Mouse (Mus musculus): ENCODE data around the gene Rpl7l1.
"Not testable (repeated sequence)": the region's sequence is repeated elsewhere in the genome, so short reads cannot be mapped to it uniquely, and the experiment has no call there.

The Rpl7l1 gene

GRCm38 (mm10) chr17:46774131-46774472 lies 8.4 kb downstream of the Rpl7l1 start:
- no peak for DNase-seq

- DNase-seq, result no peak
Measured at GRCm38 (mm10) chr17:46773278-46774130, 9.0 kb downstream of the Rpl7l1 start.

- DNase-seq, result peak; percentile 80
Measured at GRCm38 (mm10) chr17:46772404-46773277, 9.8 kb downstream of the Rpl7l1 start, which contains the start of gene 2310039H08Rik. Gene 2310039H08Rik (plus strand): TSS chr17:46772635.

DNA sequence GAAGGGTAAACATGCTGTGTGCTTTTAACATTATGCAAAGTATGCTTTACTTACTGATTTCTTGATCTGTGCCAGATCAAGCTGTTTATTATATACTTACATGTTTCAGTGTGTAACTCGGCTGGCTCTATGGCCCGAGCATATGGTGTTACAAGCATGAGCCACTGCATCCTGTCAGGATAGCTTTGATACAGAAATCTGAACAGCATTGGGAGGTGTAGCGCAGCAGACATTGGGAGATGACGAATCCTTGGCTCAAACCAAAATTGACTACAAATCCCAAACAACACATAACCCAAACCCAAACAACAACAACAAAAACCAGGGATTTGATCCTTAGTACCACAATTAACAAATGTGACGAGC lies 10.5 kb downstream of the Rpl7l1 start:
- no peak for DNase-seq

DNA sequence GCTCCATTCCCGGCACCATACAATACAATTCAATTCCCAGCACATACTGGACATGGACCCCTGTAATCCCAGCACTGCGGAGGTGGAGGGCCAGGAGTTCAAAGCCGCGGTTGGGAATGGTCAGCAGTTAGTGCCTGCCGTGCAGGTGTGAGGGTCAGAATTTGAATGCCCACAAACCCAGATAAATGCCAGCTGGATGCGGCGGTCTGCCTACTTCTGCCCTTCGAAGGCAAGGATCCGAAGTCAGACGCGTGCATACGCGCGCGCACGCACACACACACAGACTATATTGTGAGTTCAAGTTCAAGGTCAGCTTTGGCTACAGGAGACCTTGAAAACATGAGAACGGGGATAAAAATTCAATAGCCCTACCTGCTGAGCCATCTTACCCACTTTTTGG lies 10.9 kb downstream of the Rpl7l1 start:
- peak; percentile 33 for DNase-seq

DNA sequence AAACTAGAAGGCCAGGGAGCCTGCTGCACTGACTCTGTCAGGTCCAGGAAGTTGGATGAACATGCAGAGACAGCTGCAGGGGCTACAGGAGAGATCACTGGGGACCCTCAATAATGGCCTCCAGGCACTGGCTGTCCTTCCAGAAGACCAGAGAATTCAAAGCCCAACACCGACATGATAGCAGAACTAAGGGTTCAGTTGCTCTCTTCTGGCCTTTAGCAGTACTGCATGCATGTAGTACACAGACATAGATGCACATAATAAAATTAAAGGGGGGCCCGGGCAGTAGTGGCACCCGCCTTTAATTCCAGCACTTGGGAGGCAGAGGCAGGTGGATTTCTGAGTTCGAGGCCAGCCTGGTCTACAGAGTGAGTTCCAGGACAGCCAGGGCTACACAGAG lies 11.4 kb downstream of the Rpl7l1 start:
- no peak for DNase-seq

- no peak for DNase-seq
Measured at GRCm38 (mm10) chr17:46770546-46770945, 11.9 kb downstream of the Rpl7l1 start.

DNA sequence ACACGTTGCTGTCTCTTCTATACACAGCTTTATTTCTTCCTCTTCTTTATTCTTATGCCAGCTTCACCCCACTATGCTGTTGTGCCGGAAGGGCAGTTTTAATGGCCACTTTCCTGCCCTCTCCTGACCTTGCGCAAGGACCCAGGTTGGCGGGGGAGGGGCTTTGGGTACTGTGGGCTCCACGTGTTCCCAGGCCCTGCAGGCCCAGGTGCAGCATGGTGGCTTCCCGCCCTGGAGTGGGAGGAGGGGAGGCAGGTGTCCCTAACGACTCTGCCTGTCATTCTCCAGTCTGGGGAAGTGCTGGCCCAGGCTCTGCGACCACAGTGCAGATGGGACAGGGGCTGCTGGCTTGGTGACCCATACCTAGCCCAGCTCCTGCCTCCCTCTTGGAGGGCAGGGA lies 14.6 kb downstream of the Rpl7l1 start:
- no peak for DNase-seq

DNA sequence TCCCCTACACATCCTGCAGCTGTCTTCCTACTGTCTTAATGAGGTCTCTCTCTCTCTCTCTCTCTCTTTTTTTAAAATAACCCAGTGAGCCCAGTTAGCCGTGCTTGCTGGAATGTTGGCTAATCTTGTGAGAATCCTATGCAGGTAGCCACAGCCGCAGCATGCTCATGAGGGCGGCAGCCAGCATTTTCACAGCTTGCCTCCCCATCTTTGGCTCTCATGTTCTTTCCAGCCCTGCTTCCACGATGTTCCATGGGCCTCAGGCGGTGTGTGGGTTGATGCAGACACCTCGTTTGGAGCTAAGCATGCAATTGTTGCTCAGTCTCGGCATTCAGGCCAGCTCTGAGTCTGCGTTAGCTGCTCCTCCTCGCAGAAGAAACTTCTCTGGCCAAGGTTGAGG lies 17.6 kb downstream of the Rpl7l1 start:
- DNase-seq, result not testable (repeated sequence)

GRCm38 (mm10) chr17:46763544-46763943 lies 18.9 kb downstream of the Rpl7l1 start, which contains the start of gene Ptcra:
Gene Ptcra (minus strand): TSS chr17:46763712.
- no peak for DNase-seq

- DNase-seq, result no peak
Measured at GRCm38 (mm10) chr17:46758753-46759152, 23.7 kb downstream of the Rpl7l1 start.

GRCm38 (mm10) chr17:46751794-46752556 lies 30.5 kb downstream of the Rpl7l1 start, which contains the start of gene Cnpy3:
Gene Cnpy3 (minus strand): TSS chr17:46752214.
- peak; percentile 96 for DNase-seq

DNA sequence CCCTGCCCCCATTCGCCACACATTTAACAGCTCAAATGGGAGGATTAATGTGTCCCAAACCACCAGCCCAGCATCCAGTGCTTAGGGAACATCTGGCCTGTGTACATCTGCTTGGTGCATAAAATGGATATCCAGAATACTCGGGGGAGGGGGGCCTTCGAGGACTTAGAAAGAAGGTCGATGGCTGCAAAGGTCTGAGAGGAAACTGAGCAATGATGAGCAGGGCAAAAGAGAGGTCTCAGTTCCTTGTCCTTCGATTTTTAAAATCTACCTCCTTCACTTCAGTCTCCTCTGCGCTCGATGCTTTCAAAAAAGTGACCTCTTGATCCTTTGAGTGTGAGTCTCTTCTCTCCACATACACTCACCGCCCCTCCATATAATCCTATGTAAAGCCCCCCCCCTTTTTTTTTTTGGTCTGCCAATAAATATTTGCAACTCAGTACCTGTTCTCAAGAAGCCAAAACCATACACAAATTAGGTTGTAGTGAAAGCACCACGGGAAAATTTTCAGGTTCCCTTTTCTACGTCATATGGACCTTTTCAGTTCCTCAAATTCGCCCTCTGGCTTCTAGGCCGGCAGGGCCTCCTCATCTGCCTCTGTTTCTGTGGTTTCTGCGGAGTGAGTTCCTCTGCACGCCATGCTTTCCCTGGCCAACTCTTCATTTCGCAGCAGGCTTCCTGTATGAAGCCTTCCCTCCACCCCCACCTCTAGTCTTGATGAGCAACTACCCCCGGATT lies 31.2 kb downstream of the Rpl7l1 start:
- no peak for DNase-seq

DNA sequence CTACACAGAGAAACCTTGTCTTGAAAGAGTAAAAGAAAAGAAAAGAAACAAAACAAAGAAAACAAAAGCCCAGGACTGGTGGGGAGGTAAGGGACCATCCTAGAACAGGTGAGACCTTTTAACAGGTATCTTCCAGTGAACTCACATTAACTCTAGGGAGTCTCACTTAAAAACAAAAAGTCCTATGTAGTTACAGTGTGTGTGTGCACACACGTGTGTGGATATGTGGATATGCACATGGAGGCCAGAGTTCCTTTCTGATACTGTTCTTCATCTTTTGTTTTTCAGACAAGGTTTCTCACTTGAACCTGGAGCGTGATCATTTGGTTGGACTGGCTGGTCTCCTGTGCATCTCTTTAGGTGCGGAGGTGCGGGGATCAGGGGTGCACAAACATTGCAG lies 31.9 kb downstream of the Rpl7l1 start:
- no peak for DNase-seq

- no peak for DNase-seq
Measured at GRCm38 (mm10) chr17:46749282-46749681, 33.2 kb downstream of the Rpl7l1 start.

DNA sequence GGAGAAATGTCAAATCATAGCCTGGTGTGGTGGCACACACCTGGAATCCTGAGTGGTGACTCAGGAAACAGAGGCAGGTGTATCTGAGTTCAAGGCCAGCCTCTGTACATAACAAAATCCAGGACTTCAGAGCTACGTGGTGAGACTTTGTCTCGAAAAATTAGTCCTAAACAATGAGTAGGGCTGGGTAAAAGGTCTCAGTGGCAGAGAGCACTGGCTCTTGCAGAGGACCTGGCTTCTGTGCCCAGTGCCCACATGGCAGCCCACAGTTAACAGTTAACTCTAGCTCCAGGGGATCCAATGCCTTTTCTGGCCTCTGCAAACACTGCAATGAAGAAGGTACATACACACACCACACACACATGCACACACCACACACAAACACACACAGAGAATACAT lies 34.7 kb downstream of the Rpl7l1 start:
- DNase-seq, result no peak

DNA sequence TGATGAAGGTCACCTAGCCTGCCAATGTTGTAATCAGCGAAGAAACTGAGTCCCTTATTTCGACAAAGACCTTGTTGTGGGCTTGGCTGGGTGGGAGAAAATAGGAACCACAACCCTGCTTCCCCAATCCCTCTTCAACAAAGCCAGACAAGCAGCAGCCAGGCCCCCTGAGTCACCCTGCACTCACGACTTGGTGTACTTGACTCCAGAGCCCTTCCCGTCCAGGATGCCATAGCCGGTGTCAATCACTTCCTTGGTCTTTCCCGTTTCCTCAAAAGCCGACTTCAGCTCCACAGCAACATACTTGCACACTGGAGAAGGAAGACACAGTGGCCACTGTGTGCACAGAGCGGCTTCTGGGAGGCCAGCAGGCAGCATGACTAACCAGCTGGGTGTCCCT lies 35.2 kb downstream of the Rpl7l1 start:
- DNase-seq, result no peak

GRCm38 (mm10) chr17:46745506-46745905 lies 37.0 kb downstream of the Rpl7l1 start:
- DNase-seq, result no peak

DNA sequence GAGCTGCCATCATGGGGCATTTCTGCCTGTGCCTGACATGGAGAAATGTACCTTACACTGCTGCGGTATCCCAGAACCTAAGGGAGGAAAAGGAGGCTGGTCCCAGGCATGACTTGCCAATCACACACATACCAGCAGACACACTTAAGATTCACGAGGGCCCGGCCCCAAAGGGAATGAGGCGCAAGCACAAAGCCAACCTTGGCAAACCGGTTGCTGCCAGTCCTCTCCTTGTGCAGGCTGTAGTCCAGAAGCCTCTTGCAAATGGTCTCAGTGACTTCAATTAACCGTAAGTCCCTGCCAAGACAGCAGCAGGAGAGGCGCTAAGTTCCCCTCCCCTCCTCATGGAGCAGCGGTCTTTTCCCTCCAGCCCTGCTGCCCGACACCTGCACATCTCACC lies 39.5 kb downstream of the Rpl7l1 start:
- DNase-seq, result no peak

DNA sequence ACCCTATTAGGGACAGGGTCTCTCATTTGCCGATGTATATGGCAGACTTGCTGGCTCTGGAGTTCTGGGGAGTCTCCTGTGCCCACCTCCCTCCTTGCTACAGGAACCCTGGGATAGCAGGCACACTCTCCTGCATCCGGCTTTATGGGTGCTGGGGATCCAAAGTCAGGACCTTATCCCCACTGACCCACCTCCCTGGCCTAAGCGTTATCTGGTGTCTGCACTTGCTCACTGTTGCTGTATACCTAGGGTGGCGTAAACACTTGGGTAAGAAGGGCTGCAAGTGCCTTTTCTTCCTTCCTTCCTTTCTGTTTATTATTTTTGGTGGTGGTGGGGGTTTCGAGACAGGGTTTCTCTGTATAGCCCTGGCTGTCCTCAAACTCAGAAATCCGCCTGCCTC lies 41.2 kb downstream of the Rpl7l1 start:
- DNase-seq, result no peak

GRCm38 (mm10) chr17:46736160-46736559 lies 46.3 kb downstream of the Rpl7l1 start:
- no peak for DNase-seq

DNA sequence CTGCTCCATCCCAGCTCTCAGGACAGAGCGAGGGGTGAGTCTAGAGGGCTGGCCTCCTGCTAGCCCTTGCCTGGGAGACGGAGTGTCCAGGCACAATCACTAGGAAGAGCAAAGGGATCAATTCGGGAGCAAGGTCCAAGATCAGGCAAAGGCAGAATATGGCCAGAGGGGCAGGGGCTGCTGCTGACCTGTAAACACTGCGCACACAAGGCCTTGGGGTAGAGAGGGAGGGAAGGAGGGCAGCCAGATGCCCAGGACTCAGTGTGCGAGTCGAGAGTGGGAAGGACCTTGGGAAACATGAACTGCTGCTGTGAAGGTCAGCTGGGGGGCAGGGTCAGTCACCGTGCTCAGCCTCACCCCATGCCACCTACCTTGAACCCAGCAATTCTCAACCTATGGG lies 47.2 kb downstream of the Rpl7l1 start:
- no peak for DNase-seq

Data from cerebellum, adult 8-10 months (tissue).